Mouse (Mus musculus): ENCODE measurements around the gene Npr1. TPM values are rescaled to one million over a fixed set of nuclear protein-coding genes. Genes with fewer than 3 reads are reported as not detected.

The Npr1 gene
- 49.7 and 51.1 TPM in 2 replicates for polyA plus RNA-seq (2012; rRNA removed)

DNA sequence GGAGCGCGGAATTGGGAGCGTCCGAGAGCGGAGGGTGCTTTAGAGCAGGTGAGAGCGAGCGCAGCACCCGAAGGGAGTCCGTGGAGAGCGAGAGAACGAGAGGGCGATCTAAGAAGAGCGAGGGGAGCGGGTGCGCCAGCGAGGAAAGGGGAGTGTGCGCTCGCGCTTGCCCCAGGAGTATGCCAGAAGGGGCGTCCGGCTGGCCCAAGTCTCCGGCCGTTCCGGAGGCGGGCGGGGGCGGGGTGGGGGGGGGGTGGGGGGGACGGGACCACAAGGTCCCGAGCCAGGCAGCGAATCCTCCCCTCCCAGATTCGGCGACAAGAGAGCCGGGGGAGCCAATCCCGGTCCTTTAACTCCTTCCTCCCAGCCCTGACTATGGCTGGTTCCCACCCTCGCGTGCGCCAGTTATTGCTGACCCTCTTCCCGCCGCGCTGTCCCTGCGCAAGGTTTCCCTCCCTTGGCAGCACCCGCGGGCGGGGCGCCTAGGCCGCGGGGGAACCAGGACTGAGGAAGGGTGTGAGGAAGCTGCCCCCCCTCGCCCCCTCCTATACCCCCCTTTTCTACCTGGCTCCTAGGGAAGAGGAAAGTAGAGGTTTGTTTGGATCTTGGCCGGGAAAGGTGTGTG lies at the start of gene Npr1:
Gene Npr1 (minus strand): TSS at position 181 of the 625 bp plus-strand sequence.
- no peak for DNase-seq (ENCODE audit: low read depth)

DNA sequence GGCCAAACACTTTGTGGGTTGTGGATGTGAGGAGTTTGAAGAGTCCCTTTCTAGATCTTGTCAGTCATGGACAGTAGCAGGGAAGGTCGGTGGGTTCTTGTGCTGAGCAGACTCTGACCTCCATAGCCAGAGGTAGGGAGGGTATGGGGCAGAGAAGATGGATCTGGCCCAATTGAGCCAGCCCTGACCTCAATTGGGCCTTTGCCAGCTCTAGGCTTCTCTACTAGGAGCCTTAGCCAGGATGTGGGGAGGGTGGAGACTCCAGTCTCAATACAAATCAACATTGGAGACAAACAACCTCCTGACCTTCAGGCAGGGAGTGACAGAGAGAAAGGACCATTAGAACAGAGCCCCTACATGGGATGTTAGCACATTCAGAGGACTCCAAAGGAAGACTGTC lies 49.6 kb upstream of the Npr1 start:
- no peak for DNase-seq (ENCODE audit: low read depth)

DNA sequence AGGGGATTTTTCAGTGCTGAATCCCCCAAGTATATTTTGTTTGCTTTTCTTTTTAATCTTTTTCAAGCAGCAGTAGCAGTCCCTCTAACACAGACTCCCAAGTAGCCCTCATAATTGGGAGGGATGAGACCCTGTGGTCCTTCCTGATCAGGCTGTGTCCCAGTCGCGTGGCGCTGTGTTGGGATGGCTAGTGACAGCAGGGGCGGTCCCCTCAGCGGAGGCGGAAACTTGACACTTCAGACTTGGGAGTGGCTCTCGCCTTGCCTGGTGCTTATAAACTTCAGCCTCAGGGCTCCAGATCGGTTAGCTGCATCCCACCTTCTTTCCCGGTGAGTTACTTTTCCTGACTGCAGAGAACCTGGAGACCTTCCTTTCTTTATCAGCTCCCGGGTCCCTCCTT lies 49.0 kb upstream of the Npr1 start:
- no peak for DNase-seq (ENCODE audit: low read depth)

DNA sequence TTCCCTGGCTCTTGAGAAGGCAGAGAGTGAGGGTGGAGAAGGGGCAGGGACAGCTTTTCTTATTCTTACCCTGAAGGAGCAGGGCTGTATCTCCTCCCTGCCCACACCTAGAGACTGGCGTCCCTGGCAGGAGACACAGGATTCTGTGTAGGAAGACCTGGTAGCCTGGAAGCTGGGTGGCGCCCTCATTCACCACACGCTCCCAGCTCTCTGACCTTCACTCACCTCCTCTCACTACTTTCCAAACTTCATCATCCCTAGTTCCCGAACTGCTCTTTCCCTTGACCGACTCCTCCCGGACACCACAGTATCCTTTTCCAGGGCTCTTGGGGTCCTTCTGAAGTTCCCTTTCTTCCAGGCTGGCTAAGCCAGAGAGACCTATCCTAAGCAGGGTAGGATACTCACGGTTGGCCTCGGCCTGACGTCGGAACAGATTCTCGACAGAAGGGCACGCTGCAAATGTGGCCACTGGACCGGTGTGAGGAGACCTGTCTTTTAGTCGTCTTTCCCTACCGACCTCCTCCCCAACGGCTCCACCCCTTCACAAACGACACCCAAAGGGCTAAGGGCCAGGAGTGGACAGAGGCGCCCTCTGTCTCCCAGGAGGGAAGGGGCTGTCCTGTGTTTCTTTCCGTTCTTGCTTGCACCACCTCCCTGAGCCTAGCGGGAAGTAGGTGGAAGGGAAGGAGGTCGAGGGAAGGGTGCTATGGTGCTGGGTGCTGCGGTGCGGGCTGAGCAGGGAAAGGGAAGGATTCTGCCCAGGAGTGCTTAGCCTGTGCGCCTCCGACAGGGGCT lies 48.3 kb upstream of the Npr1 start, which contains the start of the genes S100a1 and S100a13:
Gene S100a1 (minus strand): TSS at position 597 of the 795 bp plus-strand sequence.
Gene S100a13 (plus strand): TSS at position 640 of the 795 bp plus-strand sequence.
- DNase-seq (ENCODE audit: low read depth), result no peak

DNA sequence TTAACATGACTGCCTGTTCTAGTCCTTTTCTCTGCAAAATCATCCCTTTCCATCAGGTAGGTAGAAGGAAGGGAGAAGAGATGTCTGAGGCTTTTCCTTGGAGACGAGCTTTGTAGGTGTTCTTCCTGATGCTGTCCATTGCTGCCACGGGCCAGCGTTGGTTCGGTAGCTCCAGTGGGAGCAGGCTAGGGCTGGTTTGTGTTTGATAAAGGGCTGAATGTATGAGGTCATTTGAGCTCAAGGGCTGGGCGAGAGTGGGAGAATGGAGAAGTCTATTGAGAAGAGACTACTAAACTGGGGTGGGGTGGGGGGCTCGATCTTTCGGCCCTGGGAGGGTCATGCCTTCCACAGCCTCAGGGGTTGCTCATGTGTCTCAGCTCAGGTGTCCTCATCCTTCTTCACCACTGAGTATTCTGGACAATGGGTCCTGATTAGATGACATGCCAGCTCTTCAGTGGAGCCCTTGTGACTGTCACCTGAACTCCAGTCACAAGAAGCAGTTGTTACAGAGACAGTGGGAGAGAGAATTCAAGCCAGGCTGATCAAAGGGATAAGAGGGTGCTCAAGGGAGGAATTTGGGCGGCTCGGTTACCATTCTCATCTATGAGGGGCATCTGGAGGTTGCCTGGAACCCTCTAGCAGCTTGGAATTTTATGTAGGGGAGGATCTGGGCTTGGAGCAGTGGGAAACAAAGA lies 47.4 kb upstream of the Npr1 start:
- no peak for DNase-seq (ENCODE audit: low read depth)

DNA sequence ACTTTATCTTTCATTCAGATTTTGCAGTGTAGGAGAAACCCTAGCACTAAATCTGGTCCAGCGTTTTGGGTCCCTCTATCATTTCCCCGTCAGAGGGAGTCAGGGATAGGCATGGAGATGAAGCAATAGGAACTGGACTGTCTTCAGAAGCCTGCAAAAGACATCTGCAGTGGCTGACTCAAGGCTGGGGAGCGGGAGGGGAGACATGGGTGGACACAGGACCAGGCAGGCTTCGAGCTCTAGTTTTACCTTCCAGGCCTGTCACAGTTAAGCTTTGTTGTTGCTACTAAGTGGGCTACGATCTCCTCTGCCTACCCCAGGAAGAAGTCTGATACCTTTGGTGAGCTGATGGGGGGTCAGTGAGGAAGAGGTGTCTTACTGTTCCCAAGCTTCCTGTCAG lies 46.6 kb upstream of the Npr1 start:
- no peak for DNase-seq (ENCODE audit: low read depth)

DNA sequence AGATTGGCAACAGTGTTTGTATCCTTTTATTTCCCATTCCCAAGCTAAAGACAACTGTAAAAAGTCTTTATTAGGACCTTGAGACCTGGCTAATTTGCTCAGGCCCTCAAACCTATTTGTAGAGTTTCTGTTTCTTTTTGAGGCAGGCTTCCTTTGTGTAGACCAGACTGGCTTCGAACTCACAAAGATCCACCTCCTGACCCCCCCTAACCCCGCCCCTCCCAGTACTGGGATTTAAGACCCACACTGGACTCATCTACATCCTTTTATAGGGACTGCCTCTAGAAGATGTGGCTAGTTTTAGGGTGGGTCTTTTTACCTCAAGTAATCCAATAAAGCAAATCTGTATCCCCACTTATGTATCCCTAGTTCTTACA lies 44.1 kb upstream of the Npr1 start:
- DNase-seq (ENCODE audit: low read depth), result no peak

DNA sequence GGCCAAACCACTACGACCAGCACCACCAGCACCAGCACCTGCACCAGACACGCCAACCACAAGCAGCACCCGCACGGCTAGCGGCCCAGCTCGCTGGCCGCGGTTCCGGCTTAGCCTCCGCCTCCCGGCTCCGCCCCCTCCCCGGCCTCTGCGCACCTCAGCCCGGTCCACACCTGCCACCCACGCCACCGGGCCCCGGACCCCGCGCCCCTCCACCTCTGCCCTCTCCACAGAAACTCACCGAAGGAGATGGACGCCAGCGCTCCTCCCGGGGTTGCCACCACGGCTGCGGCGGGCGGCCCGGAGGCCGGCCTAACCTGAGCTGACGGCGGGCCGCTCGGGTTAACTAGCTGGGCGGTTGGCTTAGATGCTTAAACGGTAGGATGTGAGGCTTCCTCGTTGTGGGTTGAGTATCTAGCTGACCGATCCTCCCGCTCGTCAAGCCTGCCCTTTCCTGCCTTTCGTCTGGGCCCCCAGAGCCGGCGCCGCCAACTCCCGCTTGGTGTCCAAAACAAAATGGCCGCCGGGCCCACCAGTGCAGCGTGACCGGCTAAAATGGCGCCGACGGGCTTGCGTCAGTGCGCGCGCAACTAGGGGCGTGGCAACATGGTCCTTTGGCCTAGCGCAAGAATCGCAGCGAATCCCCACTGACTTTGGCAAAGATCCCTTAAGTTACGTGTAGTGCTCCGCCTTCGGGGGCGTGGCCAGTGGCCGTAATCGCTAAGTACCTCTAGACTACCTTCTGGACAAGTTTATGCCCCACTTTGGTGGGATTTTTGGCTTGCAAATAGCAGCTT lies 43.5 kb upstream of the Npr1 start, which contains the start of gene Chtop:
Gene Chtop (minus strand): TSS at position 549 of the 797 bp plus-strand sequence.
- DNase-seq (ENCODE audit: low read depth), result no peak

DNA sequence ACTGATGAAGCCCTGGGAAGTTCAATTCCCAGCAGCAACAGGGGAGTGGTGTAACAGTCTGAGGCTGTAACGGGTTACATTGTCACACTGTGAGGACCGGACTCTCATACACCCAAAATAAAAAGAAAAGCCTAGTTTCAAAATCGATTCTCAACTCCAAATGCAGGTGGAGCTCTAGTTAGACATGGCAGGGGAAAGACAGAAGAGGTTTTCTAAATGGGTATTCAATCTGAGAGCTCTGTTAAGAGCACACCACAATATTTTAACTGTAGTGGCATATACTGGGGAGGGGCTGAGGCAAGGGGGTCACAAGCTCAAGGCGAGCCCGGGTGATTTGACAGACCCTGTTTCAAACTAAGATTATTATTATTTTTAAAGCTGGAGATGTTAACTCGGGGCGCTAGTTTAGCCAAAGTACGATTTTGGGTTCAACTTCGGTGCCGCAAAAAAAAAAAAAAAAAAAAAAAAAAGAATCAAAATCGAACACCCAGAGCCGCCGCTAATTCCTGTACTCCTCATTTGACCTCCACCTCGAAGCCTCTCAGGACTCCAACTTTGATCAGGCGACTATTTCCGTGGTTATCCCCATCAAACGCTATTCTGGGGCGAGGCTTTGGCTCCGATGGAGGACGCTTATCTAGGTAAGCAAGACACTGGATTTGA lies 42.8 kb upstream of the Npr1 start:
- DNase-seq (ENCODE audit: low read depth), result no peak

DNA sequence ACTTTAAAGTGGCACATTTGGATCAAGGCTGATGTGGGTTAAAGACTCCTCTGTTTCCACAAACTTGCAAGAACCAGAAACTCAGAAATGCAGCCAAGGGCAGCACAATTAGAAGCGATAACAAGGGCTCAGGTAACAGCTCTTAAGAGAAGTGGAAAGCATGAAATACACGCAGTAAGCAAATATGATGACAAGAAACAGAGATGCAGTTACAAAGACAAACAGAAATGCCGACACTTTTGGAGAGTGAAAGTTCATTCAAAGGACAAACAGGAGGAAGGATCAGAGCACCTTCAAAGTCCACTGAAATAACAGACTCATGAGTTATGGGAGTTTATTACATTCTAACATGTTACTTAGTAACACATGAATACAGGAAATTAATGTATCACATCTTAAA lies 40.7 kb upstream of the Npr1 start:
- DNase-seq (ENCODE audit: low read depth), result no peak

DNA sequence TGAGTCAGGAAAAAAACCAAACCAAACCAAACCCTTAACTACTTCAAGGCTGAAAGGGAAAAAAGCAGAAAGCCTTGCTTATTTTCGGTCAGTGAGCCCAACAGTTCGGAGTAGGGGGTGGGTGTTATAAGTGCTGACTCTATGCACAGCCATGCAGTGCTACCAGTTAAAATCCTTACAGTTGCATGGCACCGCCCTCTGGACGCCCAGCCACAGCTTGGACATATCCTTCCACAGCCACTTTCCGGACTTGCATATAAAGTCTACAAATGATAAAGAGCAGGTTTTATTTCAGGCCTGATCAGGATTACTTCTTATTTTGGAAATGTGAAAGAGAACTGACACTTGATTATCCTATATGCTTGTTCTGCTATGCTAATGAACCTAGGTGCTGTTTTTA lies 39.5 kb upstream of the Npr1 start:
- no peak for DNase-seq (ENCODE audit: low read depth)

DNA sequence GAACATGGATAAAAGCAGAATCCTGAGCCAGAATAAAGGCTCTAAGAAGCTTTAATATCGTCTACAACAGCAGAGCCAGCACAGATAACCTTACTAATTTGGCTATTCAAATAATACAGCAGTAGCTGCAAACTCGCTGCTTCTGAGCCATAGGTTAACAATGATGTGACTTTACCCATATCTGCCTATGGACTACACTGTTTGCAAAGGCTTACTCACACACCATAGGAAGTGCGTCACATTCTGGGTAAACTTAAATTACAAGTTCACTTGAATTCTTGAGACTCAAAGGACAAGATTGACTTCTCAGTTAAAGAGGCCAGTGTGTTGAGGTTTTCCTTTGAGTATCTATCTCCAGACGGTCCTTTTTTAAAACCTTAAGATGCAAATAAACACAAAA lies 37.8 kb upstream of the Npr1 start:
- DNase-seq (ENCODE audit: low read depth), result no peak

DNA sequence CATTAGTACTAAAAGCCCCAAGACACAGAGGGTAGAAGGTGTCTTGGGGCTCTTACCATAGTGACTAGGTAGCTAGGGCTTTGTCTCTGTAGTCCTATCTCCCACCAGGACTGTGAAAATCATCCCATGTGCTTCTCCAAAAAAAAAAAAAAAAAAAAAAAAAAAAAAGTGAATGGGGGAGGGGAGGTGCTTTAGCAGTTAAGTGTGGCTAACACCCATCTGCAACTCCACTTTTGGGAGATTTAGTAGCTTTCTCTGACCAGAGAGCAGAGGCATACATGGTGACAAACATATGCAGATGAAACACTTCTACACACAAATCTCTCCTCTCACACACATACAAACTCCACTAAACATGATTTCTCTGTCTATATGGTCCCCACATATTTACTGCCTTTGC lies 31.9 kb upstream of the Npr1 start:
- no peak for DNase-seq (ENCODE audit: low read depth)

DNA sequence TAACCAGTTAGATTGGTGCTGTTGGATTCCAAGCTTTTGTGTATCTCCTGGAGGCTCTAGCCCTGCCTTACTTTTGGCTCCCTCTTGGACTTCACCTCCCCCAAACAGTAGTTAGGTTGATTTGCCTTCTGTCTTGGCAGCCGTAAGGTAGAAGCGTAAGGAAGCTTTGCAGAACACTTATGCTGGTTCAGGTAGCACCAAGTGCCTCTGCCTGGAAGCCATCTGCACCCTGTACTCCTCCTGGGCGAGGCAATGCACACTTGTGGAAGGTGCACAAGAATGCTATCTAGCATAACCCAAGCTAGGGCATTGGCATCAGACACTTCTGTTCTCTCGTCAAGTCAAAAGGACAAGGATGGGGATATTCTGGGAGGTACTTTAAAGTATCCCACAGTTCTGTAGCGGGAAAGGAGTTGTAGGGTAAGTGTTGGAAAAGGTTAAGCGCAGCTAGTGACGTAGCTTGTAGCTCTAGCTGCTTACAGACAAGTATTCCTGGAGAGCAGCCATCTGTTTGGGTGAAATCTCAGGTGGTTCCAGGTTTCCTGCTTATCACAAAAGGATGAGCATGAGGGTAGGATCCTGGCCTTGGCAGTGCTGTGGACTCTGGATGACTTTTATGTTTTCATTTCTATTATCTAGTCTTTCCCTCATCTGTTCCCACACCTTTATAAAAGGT lies 30.3 kb upstream of the Npr1 start:
- DNase-seq (ENCODE audit: low read depth), result no peak

DNA sequence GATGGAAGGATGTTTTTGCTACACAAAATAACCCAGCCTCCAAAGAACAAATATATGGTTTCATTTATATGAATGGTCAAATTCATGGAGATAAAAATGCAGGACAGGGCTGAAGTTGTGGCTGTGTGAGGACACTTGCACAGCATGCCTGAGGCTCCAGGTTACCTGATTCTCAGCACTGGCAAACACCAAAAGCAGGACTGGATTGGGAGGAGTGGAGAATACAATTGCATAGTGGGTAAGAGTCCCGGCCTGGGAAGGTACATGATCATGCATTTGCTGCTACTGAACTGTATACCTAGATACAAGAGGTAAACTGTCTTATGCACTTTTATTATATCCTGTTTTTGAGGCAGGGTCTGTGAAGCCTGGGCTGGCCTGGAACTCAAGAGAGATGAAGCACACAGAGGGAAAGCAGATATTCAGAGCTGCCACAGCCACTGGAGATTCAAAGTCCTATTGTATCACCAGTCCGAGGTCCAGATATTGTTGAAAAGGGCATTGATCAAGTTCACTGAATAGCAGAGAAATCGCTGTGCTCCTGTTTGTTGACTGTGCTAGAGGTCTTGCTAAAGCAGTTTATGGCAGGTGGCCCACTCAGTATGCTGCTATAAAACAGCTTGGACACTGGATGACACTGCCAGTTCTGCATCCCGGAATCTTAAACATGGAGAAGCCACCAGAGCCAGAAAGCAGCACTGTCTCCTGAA lies 28.3 kb upstream of the Npr1 start:
- no peak for DNase-seq (ENCODE audit: low read depth)

DNA sequence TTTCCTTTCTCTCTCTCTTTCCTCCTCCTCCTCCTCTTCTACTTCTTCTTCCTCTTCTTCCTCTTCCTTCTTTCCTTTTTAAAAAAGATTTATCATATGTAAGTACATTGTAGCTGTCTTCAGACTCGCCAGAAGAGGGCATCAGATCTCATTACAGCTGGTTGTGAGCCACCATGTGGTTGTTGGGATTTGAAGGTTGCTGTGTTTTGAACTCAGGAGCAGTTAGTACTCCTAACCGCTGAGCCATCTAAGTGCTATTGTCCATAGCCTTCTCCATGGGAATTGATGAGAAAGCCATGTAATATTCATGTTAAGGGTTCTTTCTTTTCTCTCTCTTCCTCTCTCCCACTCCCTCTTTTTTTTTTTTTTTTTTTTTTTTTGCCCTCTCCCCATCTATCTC lies 25.7 kb upstream of the Npr1 start:
- DNase-seq (ENCODE audit: low read depth), result no peak

DNA sequence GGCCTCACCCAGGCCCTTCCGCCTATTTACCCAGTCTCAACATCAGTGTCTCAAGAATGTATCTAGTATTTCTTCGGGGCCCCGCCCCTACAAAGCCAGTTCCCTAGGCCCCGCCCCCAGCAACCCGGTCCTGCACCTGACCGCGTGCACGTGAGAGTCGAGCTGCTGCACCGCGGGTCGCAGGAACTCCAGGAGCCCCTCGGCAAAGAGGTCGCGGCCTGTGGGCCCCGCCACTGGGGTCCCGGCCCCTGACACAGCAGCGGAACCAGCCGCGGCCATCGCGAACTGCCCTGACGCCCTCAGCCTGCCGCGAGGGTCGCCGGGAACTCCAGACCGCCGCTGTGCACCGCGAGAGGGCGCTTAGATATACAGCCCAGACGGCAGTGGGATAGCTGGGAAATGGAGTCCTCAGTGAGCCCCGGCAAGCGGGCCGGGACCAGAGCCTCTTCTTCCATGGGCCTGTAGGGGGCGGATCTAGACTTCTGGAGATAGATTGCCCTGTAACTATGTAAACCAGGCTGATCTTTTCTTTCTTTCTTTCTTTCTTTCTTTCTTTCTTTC lies 25.1 kb upstream of the Npr1 start, which contains the start of gene Snapin:
Gene Snapin (minus strand): TSS at position 338 of the 561 bp plus-strand sequence.
- no peak for DNase-seq (ENCODE audit: low read depth)

DNA sequence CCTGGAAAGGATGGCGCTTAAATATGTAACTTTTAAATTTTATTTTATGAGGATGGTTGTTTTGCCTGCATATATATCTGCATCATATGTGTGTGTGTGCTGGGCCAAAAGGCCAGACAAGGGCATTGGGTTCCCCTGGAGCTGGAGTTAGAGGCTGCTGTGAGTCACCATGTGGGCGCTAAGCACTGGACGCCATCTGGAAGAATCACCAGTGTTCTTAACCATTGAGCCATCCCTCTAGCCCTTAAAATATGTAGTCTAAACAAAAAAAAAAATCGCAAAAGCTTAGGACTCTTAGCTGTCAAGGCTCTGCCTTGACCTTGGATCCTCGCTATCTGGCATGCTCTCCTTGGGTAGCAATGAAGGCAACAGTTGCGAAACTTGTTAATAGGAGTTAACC lies 22.9 kb upstream of the Npr1 start:
- no peak for DNase-seq (ENCODE audit: low read depth)

DNA sequence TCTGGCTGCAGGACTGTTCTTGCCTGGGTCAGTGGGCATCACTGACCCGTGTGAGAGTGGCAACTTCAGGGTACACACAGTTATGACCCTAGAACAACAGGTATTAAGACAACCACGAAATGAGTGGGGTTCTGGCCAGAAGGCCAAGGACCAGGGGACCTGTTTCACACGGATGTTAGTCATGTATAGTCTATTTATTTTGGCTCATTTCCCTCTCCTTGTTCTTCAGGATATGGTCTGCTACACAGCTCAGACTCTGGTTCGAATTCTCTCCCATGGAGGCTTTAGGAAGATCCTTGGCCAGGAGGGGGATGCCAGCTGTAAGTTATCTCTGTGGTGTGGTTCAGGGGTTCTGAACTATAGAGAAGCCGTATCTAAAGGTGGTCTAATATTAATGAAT lies 21.3 kb upstream of the Npr1 start:
- no peak for DNase-seq (ENCODE audit: low read depth)

Measured in gonadal fat pad, adult 2 months (tissue).